Comparison of ENCODE assay signal across 21 mouse cellular contexts in the genomic region with DNA sequence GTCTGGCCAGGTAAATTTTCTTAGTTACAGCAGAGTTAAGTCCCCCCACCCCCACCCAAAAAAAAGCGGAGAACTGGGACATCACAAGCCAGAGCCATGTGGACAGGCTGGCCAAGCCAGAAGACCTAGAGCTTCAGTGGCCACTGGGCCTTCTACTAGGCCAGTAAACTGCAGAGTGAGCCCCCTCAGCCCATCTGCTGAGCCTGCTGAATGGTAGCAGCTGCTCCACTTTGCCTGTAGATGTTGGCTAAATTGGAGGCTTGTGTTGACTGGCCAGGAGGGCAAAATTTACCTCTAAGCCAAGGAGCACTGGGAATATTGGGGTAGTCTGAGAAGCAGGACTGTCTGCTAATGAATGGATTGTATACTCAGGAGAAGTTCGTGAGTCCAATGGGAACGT. TPM values are rescaled to one million over a fixed set of nuclear protein-coding genes. Genes with fewer than 3 reads are reported as not detected.
DNase-seq lines count a peak whose midpoint lies in the region; ATAC-seq and TF ChIP-seq lines count a peak whose summit lies in the region.
"Had no signal": no experiment of that assay in that cellular context is flagged by ENCODE, and none has a peak within 500 bp of the region (broad histone marks: within the 10 kb centered on the region; RNA-seq: fewer than 3 reads in every experiment).

No protein-coding gene starts in this region.

- H3K27me3 ChIP-seq in ES-Bruce4 (ENCODE audit: control insufficient read depth, insufficient read depth, low read length, poor library complexity, severe bottlenecking): no peaks in the 10 kb centered on the region
- H3K27me3 ChIP-seq in embryonic facial prominence, embryonic 15.5 days: no peaks in the 10 kb centered on the region
- H3K27me3 ChIP-seq: hindbrain, embryonic 12.5 days; kidney, embryonic 15.5 days; neural tube, embryonic 15.5 days; Patski had no signal

- 77% methylated on average over 3 of the region's 3 CpGs for WGBS in embryonic facial prominence, embryonic 15.5 days

- peak; percentile 71 for DNase-seq in cerebellum, adult 9-10 months
- no peak for DNase-seq in cerebellum, adult 8-10 months
- DNase-seq in cerebellum, postnatal 14 days: peak; percentile 49 to 60
- DNase-seq in kidney, adult 8-10 months: no peak
- no peak for DNase-seq in gastrocnemius, postnatal 14 days
- no peak for DNase-seq in heart, adult 8-10 months (ENCODE audit: low spot score)
- DNase-seq: gastrocnemius, postnatal 25 days; heart, adult 18-20 months; kidney, postnatal 36 days; thymus, postnatal 25 days had no signal

- H3K9me3 ChIP-seq in ES-Bruce4 (replicated peaks; ENCODE audit: control insufficient read depth, insufficient read depth, low read length, poor library complexity, severe bottlenecking): no peaks in the 10 kb centered on the region
- H3K9me3 ChIP-seq in embryonic facial prominence, embryonic 15.5 days (replicated peaks): no peaks in the 10 kb centered on the region
- H3K9me3 ChIP-seq: G1E; hindbrain, embryonic 12.5 days; kidney, embryonic 15.5 days; midbrain, embryonic 10.5 days; neural tube, embryonic 15.5 days had no signal

- ATAC-seq in embryonic facial prominence, embryonic 15.5 days (ENCODE audit: insufficient number of reproducible peaks, low FRiP score, low TSS enrichment, low read depth): no peak
- ATAC-seq: CD4-positive, CD25-positive, alpha-beta regulatory T cell, adult 4 months; forebrain, embryonic 14.5 days had no signal

- no peak for TF ChIP-seq EP300 in ES-Bruce4 (IDR thresholded peaks at IDR 0.05; ENCODE audit: insufficient read depth, low read depth, low read length)

- no peak overlapping the region for H3K4me2 ChIP-seq in embryonic facial prominence, embryonic 15.5 days (replicated peaks)
- H3K4me2 ChIP-seq: hindbrain, embryonic 12.5 days; kidney, embryonic 15.5 days; neural tube, embryonic 15.5 days had no signal

- no peak overlapping the region for H3K9ac ChIP-seq in ES-Bruce4 (ENCODE audit: low read depth, poor library complexity, severe bottlenecking)
- no peak overlapping the region for H3K9ac ChIP-seq in embryonic facial prominence, embryonic 15.5 days
- H3K9ac ChIP-seq: hindbrain, embryonic 12.5 days; kidney, embryonic 15.5 days; neural tube, embryonic 15.5 days had no signal

- peaks cover 8% of the 10 kb centered on the region for H3K4me1 ChIP-seq in ES-Bruce4 (ENCODE audit: control insufficient read depth, insufficient read depth, low read length)
- peaks cover 61% of the 10 kb centered on the region for H3K4me1 ChIP-seq in embryonic facial prominence, embryonic 15.5 days

- no peak for TF ChIP-seq CTCF in ES-Bruce4 (IDR thresholded peaks at IDR 0.05; ENCODE audit: low read depth, low read length)

- H3K27ac ChIP-seq in ES-Bruce4 (ENCODE audit: insufficient read depth, low read length): 0 out of 2 replicates have a peak overlapping the region, but pooled peaks have one; percentile 6
- H3K27ac ChIP-seq in embryonic facial prominence, embryonic 15.5 days (replicated peaks): peak overlapping the region; percentile 66; the same call in 1 of the 2 replicates
- H3K27ac ChIP-seq: hindbrain, embryonic 12.5 days; kidney, embryonic 15.5 days; left cerebral cortex, adult 2 months; midbrain, embryonic 10.5 days; neural tube, embryonic 15.5 days had no signal

- intact Hi-C loops in gastrocnemius, postnatal 14 days (cut with DNase I; ENCODE audit: low total_unique reads): no loop called here

- TF ChIP-seq POLR2A in ES-Bruce4 (IDR thresholded peaks at IDR 0.05; ENCODE audit: insufficient read depth, low read length): no peak

- peaks cover 5% of the 10 kb centered on the region; the same call in 1 of the 2 replicates for H3K36me3 ChIP-seq in ES-Bruce4 (ENCODE audit: control insufficient read depth, insufficient read depth, low read length, poor library complexity, severe bottlenecking)
- no peaks in the 10 kb centered on the region for H3K36me3 ChIP-seq in embryonic facial prominence, embryonic 15.5 days
- H3K36me3 ChIP-seq: hindbrain, embryonic 12.5 days; kidney, embryonic 15.5 days; neural tube, embryonic 15.5 days had no signal

- H3K4me3 ChIP-seq in ES-Bruce4 (ENCODE audit: low read depth, low read length): no peak overlapping the region
- no peak overlapping the region for H3K4me3 ChIP-seq in embryonic facial prominence, embryonic 15.5 days (replicated peaks)
- H3K4me3 ChIP-seq: hindbrain, embryonic 12.5 days; kidney, embryonic 15.5 days; left cerebral cortex, adult 2 months; midbrain, embryonic 10.5 days; neural tube, embryonic 15.5 days had no signal

RNA-seq across cellular contexts. Expression of a gene that starts 36.4 kb away (rescaled TPM):
- polyA plus RNA-seq in ES-Bruce4 (2011; ENCODE audit: insufficient read depth, insufficient read length, low read depth, missing spikeins): 41.9 and 43.5 TPM in 2 replicates
- 8.5 and 9.7 TPM in 2 replicates for polyA plus RNA-seq in embryonic facial prominence, embryonic 15.5 days (2015; fragmentation: Nextera tagmentation; extraction: Ambion mirVana)
- 10 to 100 TPM; 12.3 to 14.3 TPM for total RNA-seq in gastrocnemius, postnatal 14 days (2021)
- total RNA-seq in heart, adult 8-10 months (2022): 10 to 100 TPM; 17.0 to 20.7 (median 20.0) TPM

Comparison
In these comparisons a context has a peak if more than half of its experiments do, and no peak if none do; other contexts are left out.
1. DNase-seq: peak in cerebellum, adult 9-10 months (single experiment) and cerebellum, postnatal 14 days (2 of 2); none in cerebellum, adult 8-10 months (single experiment), kidney, adult 8-10 months (0 of 2), gastrocnemius, postnatal 14 days (single experiment) and heart, adult 8-10 months (single experiment).